Mouse (Mus musculus): ENCODE results near the gene Rps27rt. TPM values are rescaled to one million over a fixed set of nuclear protein-coding genes. Genes with fewer than 3 reads are reported as not detected.
"Not testable (repeated sequence)": the region's sequence is repeated elsewhere in the genome, so short reads cannot be mapped to it uniquely, and the experiment has no call there.

Rps27rt gene
- polyA plus RNA-seq, 1 experiment = 399 TPM

- DNase-seq (ENCODE audit: low spot score) = no peak
Observed at GRCm38 (mm10) chr9:114979969-114980368, 2.6 kb downstream of the Rps27rt start.

- peak; percentile 58 for DNase-seq (ENCODE audit: low spot score)
Observed at GRCm38 (mm10) chr9:114978281-114979111, 4.0 kb downstream of the Rps27rt start, which contains the start of gene Osbpl10. Osbpl10 (plus strand) TSS chr9:114978569.

GRCm38 (mm10) chr9:114977461-114978280 lies 4.9 kb downstream of the Rps27rt start:
- no peak for DNase-seq (ENCODE audit: low spot score)

- DNase-seq (ENCODE audit: low spot score) = not testable (repeated sequence)
Observed at GRCm38 (mm10) chr9:114966286-114966685, 16.3 kb downstream of the Rps27rt start.

GRCm38 (mm10) chr9:114964093-114964492 lies 18.4 kb downstream of the Rps27rt start:
- no peak for DNase-seq (ENCODE audit: low spot score)

- DNase-seq (ENCODE audit: low spot score) = no peak
Observed at GRCm38 (mm10) chr9:114960844-114961243, 21.7 kb downstream of the Rps27rt start.

GRCm38 (mm10) chr9:114960043-114960789 lies 22.3 kb downstream of the Rps27rt start:
- DNase-seq (ENCODE audit: low spot score) = no peak

- no peak for DNase-seq (ENCODE audit: low spot score)
Observed at GRCm38 (mm10) chr9:114956945-114957344, 25.6 kb downstream of the Rps27rt start.

- no peak for DNase-seq (ENCODE audit: low spot score)
Observed at GRCm38 (mm10) chr9:114955340-114955739, 27.2 kb downstream of the Rps27rt start.

- no peak for DNase-seq (ENCODE audit: low spot score)
Observed at GRCm38 (mm10) chr9:114952866-114953265, 29.7 kb downstream of the Rps27rt start.

GRCm38 (mm10) chr9:114948395-114948794 lies 34.1 kb downstream of the Rps27rt start:
- DNase-seq (ENCODE audit: low spot score) = no peak

- no peak for DNase-seq (ENCODE audit: low spot score)
Observed at GRCm38 (mm10) chr9:114945576-114945975, 37.0 kb downstream of the Rps27rt start.

GRCm38 (mm10) chr9:114944642-114945041 lies 37.9 kb downstream of the Rps27rt start:
- DNase-seq (ENCODE audit: low spot score) = no peak

- no peak for DNase-seq (ENCODE audit: low spot score)
Observed at GRCm38 (mm10) chr9:114936687-114937086, 45.9 kb downstream of the Rps27rt start.

- DNase-seq (ENCODE audit: low spot score) = no peak
Observed at GRCm38 (mm10) chr9:114935321-114935720, 47.2 kb downstream of the Rps27rt start.

- no peak for DNase-seq (ENCODE audit: low spot score)
Observed at GRCm38 (mm10) chr9:114934231-114934630, 48.3 kb downstream of the Rps27rt start.

- DNase-seq (ENCODE audit: low spot score) = peak; percentile 95
Observed at GRCm38 (mm10) chr9:114933723-114934171, 48.8 kb downstream of the Rps27rt start, which contains the start of gene Gpd1l. Gpd1l (minus strand) TSS chr9:114933987.

GRCm38 (mm10) chr9:114933037-114933722 lies 49.4 kb downstream of the Rps27rt start:
- no peak for DNase-seq (ENCODE audit: low spot score)

- no peak for DNase-seq (ENCODE audit: low spot score)
Observed at GRCm38 (mm10) chr9:114932607-114933006, 49.9 kb downstream of the Rps27rt start.
